Mouse (Mus musculus) CH12.LX (cell line): ENCODE results near the gene Ssh2. TPM values are rescaled to one million over a fixed set of nuclear protein-coding genes. Genes with fewer than 3 reads are reported as not detected.

Experiments used
- DNase-seq: peaks from one replicate; pipeline ENCODE4 v3.0.0-alpha.2; 2013; ENCODE audit errors: extremely low read depth
- H3K27ac ChIP-seq: 2 replicates; pipeline ENCODE4 v1.5.1; 2012; ENCODE audit warnings: low read depth, mild to moderate bottlenecking, control low read depth, moderate library complexity; ENCODE audit not compliant: insufficient read depth
- H3K27me3 ChIP-seq: replicated peaks from 2 replicates; pipeline ENCODE3; 2012; ENCODE audit warnings: inconsistent platforms
- H3K36me3 ChIP-seq, 2 experiments: replicated peaks in 1 of 2; 2 replicates each; pipeline versions ENCODE3 to v1.6.1; 2012; ENCODE audit warnings: inconsistent platforms in 1 of 2, low read length in 1 of 2, mild to moderate bottlenecking in 1 of 2, mixed read lengths in 1 of 2, moderate library complexity in 1 of 2; ENCODE audit not compliant: control insufficient read depth in 1 of 2, insufficient read depth in 1 of 2
- H3K4me1 ChIP-seq, 2 experiments: 2 replicates each; pipeline ENCODE4 v1.6.1; 2012; ENCODE audit warnings: inconsistent platforms in 1 of 2, moderate library complexity in 1 of 2; ENCODE audit not compliant: insufficient read depth in 2 of 2, control insufficient read depth in 1 of 2
- H3K4me2 ChIP-seq: 2 replicates; pipeline ENCODE4 v1.6.1; 2012; ENCODE audit warnings: low read depth, mild to moderate bottlenecking, control low read depth; ENCODE audit not compliant: poor library complexity, insufficient read depth, severe bottlenecking
- H3K4me3 ChIP-seq, 3 experiments: fragments of 150-350 bp in 1 of 3; sonication (generic) in 1 of 3; replicated peaks in 1 of 3; 2 replicates each; pipeline versions ENCODE3 to v1.5.1; 2011 to 2012; ENCODE audit warnings: low read depth in 2 of 3, low read length in 2 of 3, mild to moderate bottlenecking in 2 of 3, moderate library complexity in 2 of 3, control low read depth in 1 of 3, improper control_type of control experiment in 1 of 3, inconsistent platforms in 1 of 3, mixed read lengths in 1 of 3; ENCODE audit not compliant: poor library complexity in 1 of 3
- H3K79me2 ChIP-seq: replicated peaks from 2 replicates; pipeline ENCODE4 v1.6.1; 2012; ENCODE audit warnings: mild to moderate bottlenecking, moderate library complexity; ENCODE audit not compliant: control insufficient read depth, poor library complexity, insufficient read depth, severe bottlenecking; ENCODE audit errors: extremely low read depth
- H3K9ac ChIP-seq: 2 replicates; pipeline ENCODE4 v1.6.1; 2012; ENCODE audit warnings: low read depth, mild to moderate bottlenecking, control low read depth, moderate library complexity; ENCODE audit not compliant: insufficient read depth
- H3K9me3 ChIP-seq: replicated peaks from 2 replicates; pipeline ENCODE3; 2012; ENCODE audit warnings: low read length, inconsistent platforms, mixed read lengths
- BHLHE40 ChIP-seq: IDR thresholded peaks from 2 replicates; pipeline ENCODE4 v1.6.1; 2011; ENCODE audit warnings: mild to moderate bottlenecking, low read depth, low read length, improper control_type of control experiment
- CHD1 ChIP-seq: IDR thresholded peaks from 2 replicates; pipeline ENCODE4 v1.6.1; 2012; ENCODE audit warnings: low read depth, low read length, improper control_type of control experiment, inconsistent platforms
- CHD2 ChIP-seq: IDR thresholded peaks from 2 replicates; pipeline ENCODE4 v1.6.1; 2011; ENCODE audit warnings: low read length, improper control_type of control experiment
- CTCF ChIP-seq, 2 experiments: IDR thresholded peaks in 1 of 2; conservative IDR thresholded peaks in 1 of 2; 2 replicates each; pipeline ENCODE4 v1.5.1; 2011 to 2012; ENCODE audit warnings: low read depth in 2 of 2, low read length in 2 of 2, improper control_type of control experiment in 1 of 2, inconsistent platforms in 1 of 2, mild to moderate bottlenecking in 1 of 2, moderate library complexity in 1 of 2
- E2F4 ChIP-seq: IDR thresholded peaks from 2 replicates; pipeline ENCODE4 v1.6.1; 2011; ENCODE audit warnings: low read depth, low read length, improper control_type of control experiment; ENCODE audit not compliant: insufficient replicate concordance
- ELF1 ChIP-seq: IDR thresholded peaks from 2 replicates; pipeline ENCODE4 v1.6.1; 2014; ENCODE audit warnings: low read depth, mild to moderate bottlenecking, inconsistent platforms, low read length, improper control_type of control experiment
- ETS1 ChIP-seq: conservative IDR thresholded peaks from 2 replicates; pipeline ENCODE4 v1.6.1; 2012; ENCODE audit warnings: low read depth, mild to moderate bottlenecking, inconsistent platforms, low read length, improper control_type of control experiment, moderate library complexity
- GABPA ChIP-seq: IDR thresholded peaks from 2 replicates; pipeline ENCODE4 v1.6.1; 2012; ENCODE audit warnings: low read depth, low read length, improper control_type of control experiment, inconsistent platforms; ENCODE audit not compliant: insufficient replicate concordance
- IRF4 ChIP-seq: IDR thresholded peaks from 2 replicates; pipeline ENCODE4 v1.6.1; 2014; ENCODE audit warnings: low read depth, mild to moderate bottlenecking, inconsistent platforms, low read length, improper control_type of control experiment
- JUND ChIP-seq: conservative IDR thresholded peaks from 2 replicates; pipeline ENCODE4 v1.6.1; 2011; ENCODE audit warnings: low read depth, low read length, improper control_type of control experiment
- KAT2A ChIP-seq: IDR thresholded peaks from 2 replicates; pipeline ENCODE4 v1.6.1; 2012; ENCODE audit warnings: low read length, improper control_type of control experiment, inconsistent platforms; ENCODE audit not compliant: insufficient replicate concordance
- MAFK ChIP-seq: IDR thresholded peaks from 2 replicates; pipeline ENCODE4 v1.6.1; 2011; ENCODE audit warnings: low read length, improper control_type of control experiment; ENCODE audit not compliant: insufficient replicate concordance
- MAX ChIP-seq: IDR thresholded peaks from 2 replicates; pipeline ENCODE4 v1.6.1; 2011; ENCODE audit warnings: low read length, improper control_type of control experiment
- MAZ ChIP-seq: IDR thresholded peaks from 2 replicates; pipeline ENCODE4 v1.6.1; 2012; ENCODE audit warnings: low read depth, mild to moderate bottlenecking, inconsistent platforms, low read length, improper control_type of control experiment, moderate library complexity
- MEF2A ChIP-seq: IDR thresholded peaks from 2 replicates; pipeline ENCODE4 v1.6.1; 2014; ENCODE audit warnings: low read depth, mild to moderate bottlenecking, inconsistent platforms, low read length, improper control_type of control experiment, borderline replicate concordance
- MXI1 ChIP-seq: IDR thresholded peaks from 2 replicates; pipeline ENCODE4 v1.6.1; 2011; ENCODE audit warnings: mild to moderate bottlenecking, low read depth, low read length, improper control_type of control experiment
- MYC ChIP-seq: IDR thresholded peaks from 2 replicates; pipeline ENCODE4 v1.6.1; 2011; ENCODE audit warnings: low read depth, mild to moderate bottlenecking, improper control_type of control experiment, low read length
- POLR2A ChIP-seq: IDR thresholded peaks from 2 replicates; pipeline ENCODE4 v1.6.1; 2011; ENCODE audit warnings: low read depth, mild to moderate bottlenecking, improper control_type of control experiment, low read length
- RCOR1 ChIP-seq: conservative IDR thresholded peaks from 2 replicates; pipeline ENCODE4 v1.6.1; 2012; ENCODE audit warnings: low read depth, mild to moderate bottlenecking, inconsistent platforms, low read length, improper control_type of control experiment
- SIN3A ChIP-seq: IDR thresholded peaks from 2 replicates; pipeline ENCODE4 v1.6.1; 2012; ENCODE audit warnings: low read length, improper control_type of control experiment, inconsistent platforms
- TCF12 ChIP-seq: IDR thresholded peaks from 2 replicates; pipeline ENCODE4 v1.6.1; 2014; ENCODE audit warnings: low read depth, mild to moderate bottlenecking, inconsistent platforms, low read length, improper control_type of control experiment
- UBTF ChIP-seq: IDR thresholded peaks from 2 replicates; pipeline ENCODE4 v1.6.1; 2012; ENCODE audit warnings: low read depth, mild to moderate bottlenecking, inconsistent platforms, low read length, improper control_type of control experiment, moderate library complexity
- ZNF384 ChIP-seq: IDR thresholded peaks from 2 replicates; pipeline ENCODE4 v1.6.1; 2012; ENCODE audit warnings: low read depth, low read length, improper control_type of control experiment, inconsistent platforms
- dilution Hi-C: fragments of 300-500 bp; cut with MboI; formaldehyde crosslinking; loops from 2 replicates; pipeline ENCODE4 v1.14.3; 2020; ENCODE audit warnings: low sequenced_read_pairs; ENCODE audit not compliant: extremely low pct_unique_long_range_greater_than_20kb, extremely low pct_ligation_motif_present
- in situ Hi-C: fragments of 300-500 bp; cut with MboI; formaldehyde crosslinking; loops from 3 replicates; pipeline ENCODE4 v1.14.3; 2019; ENCODE audit warnings: low sequenced_read_pairs, low pct_ligation_motif_present, low pct_unique_long_range_greater_than_20kb, mixed read lengths
- polyA plus RNA-seq: library from polyadenylated mRNA; unstranded; fragments of >175 nt; gene quantifications from 2 replicates; pipeline ENCODE4 v1.2.1, GENCODE M21; 2012; ENCODE audit warnings: low read depth; ENCODE audit not compliant: insufficient read length
- total RNA-seq, 2 experiments: library from RNA; depleted of rRNA; stranded (reverse); fragments of 300-350 nt in 1 of 2; fragments of >200 nt in 1 of 2; gene quantifications; 2 replicates each; pipeline ENCODE4 v1.2.3; 2012 to 2014

The Ssh2 gene
- total and polyA plus RNA-seq, 3 experiments, result 5.9 to 14.6 (median 6.3) TPM

DNA sequence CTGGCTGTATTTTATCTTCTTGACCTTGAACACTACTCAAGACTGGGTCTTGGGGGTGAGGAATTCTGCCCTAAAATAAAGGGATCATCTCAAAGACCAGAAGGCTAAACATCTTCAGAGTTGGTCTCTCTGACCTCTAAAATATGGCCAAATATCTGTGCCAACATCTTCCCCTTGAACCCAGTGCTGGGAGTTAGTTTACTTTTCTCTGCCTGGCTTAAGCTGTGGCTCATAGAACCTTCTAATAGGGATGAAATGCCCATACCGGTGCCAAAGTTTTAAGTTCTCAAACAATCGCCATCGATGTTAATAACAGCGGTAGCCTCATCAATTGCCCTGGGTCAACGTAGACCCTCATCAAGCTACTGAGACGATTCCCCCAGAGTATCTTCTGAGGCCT is 245.8 kb downstream of the Ssh2 start:
- peaks cover 3 to 26% of the 10 kb centered on the region in 2 experiments; a peak in 2 of 4 replicates for H3K4me1 ChIP-seq
- H3K9ac ChIP-seq, result peak overlapping the region; percentile 8; the same call in 1 of the 2 replicates
- peaks cover 48% of the 10 kb centered on the region for H3K27me3 ChIP-seq
- H3K4me2 ChIP-seq, result peak overlapping the region; percentile 31
- peak overlapping the region; percentile 45 to 62 (median 51) for H3K4me3 ChIP-seq
- peaks cover 0 to 8% of the 10 kb centered on the region in 2 experiments for H3K36me3 ChIP-seq
- H3K27ac ChIP-seq, result no peak overlapping the region
- DNase-seq, result no peak
- TF ChIP-seq E2F4, result no peak
- TF ChIP-seq UBTF, result no peak
- TF ChIP-seq POLR2A, result no peak
- no peak for TF ChIP-seq IRF4
- TF ChIP-seq JUND, result no peak
- TF ChIP-seq MEF2A, result no peak
- no peak for TF ChIP-seq MXI1
- TF ChIP-seq TCF12, result no peak
- TF ChIP-seq CHD1, result no peak
- TF ChIP-seq CHD2, result no peak
- no peak for TF ChIP-seq GABPA
- no peak for TF ChIP-seq ZNF384
- TF ChIP-seq KAT2A, result no peak
- no peak for TF ChIP-seq SIN3A
- no peak for TF ChIP-seq RCOR1
- no peak for TF ChIP-seq MAFK
- TF ChIP-seq, all 38 proteins: peak for 0
- in situ Hi-C loops, result loop anchor here (25.0 kb wide), 1 partner anchor 475 kb away; the partner anchor contains the start of gene Slc6a4
- dilution Hi-C loops, result no loop called here
- Histone ChIP-seq H3K79me2 (no peaks in the 10 kb centered on the region), H3K9me3 (no peaks in the 10 kb centered on the region)

DNA sequence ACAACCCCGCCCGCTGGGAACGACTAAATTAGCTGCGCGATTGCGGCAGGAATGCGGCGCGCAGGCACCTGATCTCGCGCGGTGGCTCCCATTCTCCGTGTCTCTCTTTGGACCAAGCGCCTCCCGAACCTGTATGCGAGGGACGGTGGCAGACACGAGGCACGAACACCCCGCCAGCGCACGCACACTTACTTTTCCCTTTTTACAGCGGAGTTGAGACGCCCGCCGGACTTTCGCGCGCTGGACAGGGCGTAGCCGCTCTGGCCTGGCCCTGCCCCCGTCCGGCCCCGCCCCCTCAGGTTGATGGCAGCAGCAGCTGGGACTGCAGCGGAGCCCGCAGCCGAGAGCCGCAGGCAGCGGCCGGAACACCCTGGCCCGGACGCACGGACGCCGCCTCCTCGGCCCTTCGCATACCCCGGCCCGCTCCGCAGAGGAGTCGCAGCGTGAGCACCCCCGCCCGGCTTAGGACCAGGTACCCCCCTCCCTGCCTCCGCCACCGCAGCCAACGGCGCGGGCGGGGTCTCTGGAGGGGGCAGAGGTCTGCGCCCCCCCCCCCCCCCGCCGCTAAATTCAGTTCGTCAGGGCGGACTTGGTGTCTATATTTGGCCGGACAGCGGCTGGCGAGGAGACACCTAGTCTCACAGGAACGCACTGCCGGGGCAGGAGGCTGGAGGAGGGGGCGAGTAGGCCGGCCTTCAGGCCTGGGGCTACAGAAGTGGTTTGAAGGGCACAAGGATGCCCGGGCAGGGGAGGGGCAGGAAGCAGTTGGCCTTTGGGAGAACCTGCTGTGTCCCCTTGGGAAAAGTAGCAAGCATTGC is 246.4 kb downstream of the Ssh2 start, which contains the start of gene Coro6:
Gene Coro6, plus strand, starts transcription at position 129 of the 818 bp plus-strand sequence.
- Histone ChIP-seq H3K36me3 (peaks cover 0 to 5% of the 10 kb centered on the region in 2 experiments), H3K27me3 (peaks cover 50% of the 10 kb centered on the region), H3K79me2 (no peaks in the 10 kb centered on the region), H3K4me2 (peak within 1 kb of the TSS; percentile 31), H3K9ac (peak within 1 kb of the TSS; percentile 21), H3K4me3 (peak within 1 kb of the TSS; percentile 45 to 62 (median 51)), H3K27ac (no peak within 1 kb of the TSS), H3K4me1 (peaks cover 6 to 31% of the 10 kb centered on the region in 2 experiments; a peak in 3 of 4 replicates), H3K9me3 (no peaks in the 10 kb centered on the region)
- dilution Hi-C loops (no loop called here), in situ Hi-C loops (loop anchor here (25.0 kb wide), 1 partner anchor 475 kb away; the partner anchor contains the start of gene Slc6a4)
- no peak for TF ChIP-seq ETS1
- TF ChIP-seq JUND, result no peak
- TF ChIP-seq MAZ, result peak; percentile 48; the same call in 1 of the 2 replicates
- TF ChIP-seq POLR2A, result peak; percentile 30; the same call in 1 of the 2 replicates
- TF ChIP-seq E2F4, result 0 out of 2 replicates have a peak, but pooled peaks have one; percentile 67
- TF ChIP-seq MAX, result peak; percentile 58; the same call in 1 of the 2 replicates
- peak; percentile 96; the same call in 1 of the 2 replicates for TF ChIP-seq UBTF
- TF ChIP-seq CHD2, result 0 out of 2 replicates have a peak, but pooled peaks have one; percentile 11
- peak; percentile 45 for TF ChIP-seq BHLHE40
- TF ChIP-seq MYC, result peak; percentile 30; the same call in 1 of the 2 replicates
- TF ChIP-seq MXI1, result peak; percentile 80; the same call in 1 of the 2 replicates
- TF ChIP-seq CTCF (conservative IDR thresholded peaks at IDR 0.05 in 1 of 2, IDR thresholded peaks at IDR 0.05 in 1 of 2; ENCODE audit: low read depth in 2 of 2, low read length in 2 of 2), result no peak
- TF ChIP-seq ELF1, result 0 out of 2 replicates have a peak, but pooled peaks have one; percentile 27
- 0 out of 2 replicates have a peak, but pooled peaks have one; percentile 43 for TF ChIP-seq KAT2A
- peak; percentile 65 for TF ChIP-seq TCF12
- DNase-seq, result no peak
